Mouse (Mus musculus): Measurements from ENCODE around the gene 3830406C13Rik. TPM values are rescaled to one million over a fixed set of nuclear protein-coding genes. Genes with fewer than 3 reads are reported as not detected.

The 3830406C13Rik gene
- polyA plus RNA-seq, 1 experiment from 2014 or later: 46.6 TPM

GRCm38 (mm10) chr14:12350271-12350916 is 66.4 kb downstream of the 3830406C13Rik start:
- Histone ChIP-seq H3K27me3 (replicated peaks; ENCODE audit: insufficient read depth, low read length) (peaks cover 55% of the 10 kb centered on the region), H3K4me3 (ENCODE audit: low read depth, low read length) (no peak overlapping the region), H3K36me3 (ENCODE audit: insufficient read depth, low read length) (no peaks in the 10 kb centered on the region), H3K9me3 (ENCODE audit: low read length) (no peaks in the 10 kb centered on the region), H3K27ac (ENCODE audit: low read length) (no peak overlapping the region), H3K4me1 (ENCODE audit: insufficient read depth, low read depth, low read length) (no peaks in the 10 kb centered on the region), H3K9ac (replicated peaks; ENCODE audit: low read depth) (no peak overlapping the region), H3K4me2 (replicated peaks; ENCODE audit: low read depth, low read length) (no peak overlapping the region)
- DNase-seq (ENCODE audit: low spot score) (no peak), ATAC-seq (no peak)
- no peak for TF ChIP-seq CTCF (IDR thresholded peaks at IDR 0.05)
- no peak for TF ChIP-seq EP300 (IDR thresholded peaks at IDR 0.05)
- WGBS: 10% methylated on average over 16 of the region's 16 CpGs

Other genes starting within 250 kb of the 3830406C13Rik start
- 0.12 and 0.20 TPM in 2 replicates for gene Gm49355, start 197 bp upstream of the 3830406C13Rik start, polyA plus RNA-seq (2015; fragmentation: Nextera tagmentation; extraction: Ambion mirVana)
- gene Fezf2, start 64.0 kb downstream of the 3830406C13Rik start, polyA plus RNA-seq (2015; fragmentation: Nextera tagmentation; extraction: Ambion mirVana): not detected in 2 replicates

Data from lung, postnatal 0 days (tissue).